Mouse (Mus musculus) cortical plate, adult 2 months (tissue): ENCODE data around the gene Rasa3.

Source experiments
- CTCF ChIP-seq: fragments of 200-500 bp; IDR thresholded peaks from 2 replicates; pipeline ENCODE4 v1.5.1; 2011; ENCODE audit warnings: mild to moderate bottlenecking, control low read depth, low read length; ENCODE audit not compliant: insufficient read depth; ENCODE audit errors: extremely low read depth
- POLR2A ChIP-seq: fragments of 200-500 bp; IDR thresholded peaks from 2 replicates; pipeline ENCODE4 v1.6.1; 2011; ENCODE audit warnings: mild to moderate bottlenecking, low read length, control low read depth; ENCODE audit not compliant: insufficient read depth; ENCODE audit errors: extremely low read depth

DNA sequence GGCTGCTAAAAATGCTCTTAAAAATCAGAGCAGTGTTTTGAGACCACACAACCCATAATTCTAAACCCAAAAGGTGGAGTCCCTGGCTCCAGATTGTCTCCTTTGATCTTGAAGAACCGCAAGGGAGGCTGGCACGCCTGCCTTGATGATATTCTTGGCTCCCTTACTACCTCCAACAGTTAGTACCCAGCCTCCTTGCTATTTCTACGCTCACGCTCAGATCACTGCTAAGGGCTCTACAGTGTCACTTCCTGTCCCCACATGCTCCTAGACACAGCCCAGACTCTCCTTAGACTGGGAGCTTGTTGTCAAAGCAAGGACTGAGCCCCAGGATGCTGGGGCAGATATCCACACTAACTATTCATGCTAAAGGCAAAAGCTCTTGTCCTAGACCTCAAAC, 46.6 kb downstream of the Rasa3 start:
- TF ChIP-seq CTCF: no peak
- TF ChIP-seq POLR2A: no peak
